Mouse (Mus musculus): ENCODE measurements around the gene Brd4. TPM values are rescaled to one million over a fixed set of nuclear protein-coding genes. Genes with fewer than 3 reads are reported as not detected.
A peak's percentile ranks its signal among the peaks of the same experiment; 100 is the strongest.

Gene Brd4
- polyA plus RNA-seq, 1 experiment from 2014 or later = 103 TPM

DNA sequence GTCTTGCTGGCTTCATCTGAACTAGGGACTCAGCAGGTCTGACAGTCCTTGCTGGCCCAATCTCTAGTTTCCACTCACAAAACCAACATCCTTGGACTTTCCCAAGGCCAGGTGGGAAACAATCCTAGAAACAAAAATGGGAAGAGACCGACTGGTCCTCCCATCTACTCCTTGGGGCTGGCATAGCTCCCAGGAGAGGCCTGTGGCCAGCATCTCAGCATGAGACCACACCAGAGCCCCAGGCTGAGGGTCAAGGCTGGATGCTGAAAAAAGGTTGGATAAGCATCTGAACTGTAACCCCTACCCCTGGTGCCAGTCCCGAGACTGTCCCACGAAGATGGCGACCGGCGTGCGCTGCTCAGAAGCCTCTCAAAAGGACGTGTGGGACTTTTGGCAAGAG lies 28.3 kb upstream of the Brd4 start:
- Histone ChIP-seq H3K4me3 (replicated peaks) (no peak overlapping the region), H3K4me2 (no peak overlapping the region), H3K27me3 (no peaks in the 10 kb centered on the region), H3K36me3 (replicated peaks) (peaks cover 100% of the 10 kb centered on the region), H3K9me3 (no peaks in the 10 kb centered on the region), H3K9ac (no peak overlapping the region), H3K27ac (no peak overlapping the region), H3K4me1 (no peaks in the 10 kb centered on the region)
- 94% methylated on average over 8 of the region's 8 CpGs for WGBS
- no peak for ATAC-seq (ENCODE audit: low FRiP score)

DNA sequence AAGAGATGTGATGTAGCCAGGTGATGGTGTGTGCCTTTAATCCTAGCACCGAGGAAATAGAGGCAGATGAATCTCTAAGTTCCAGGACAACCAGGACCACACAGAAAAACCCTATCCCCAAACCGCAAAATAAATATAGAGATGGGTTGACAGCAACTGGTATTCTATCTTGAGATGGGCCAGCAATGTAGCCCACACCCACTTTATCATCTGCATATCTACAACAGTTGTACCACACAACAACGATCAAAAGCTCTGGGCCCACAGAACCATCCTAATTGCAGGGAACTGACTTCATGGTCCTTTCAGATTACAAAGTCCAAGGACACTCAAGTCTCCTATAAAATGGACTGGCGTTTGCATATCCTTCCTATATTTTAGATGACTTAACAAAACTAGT lies 23.4 kb upstream of the Brd4 start:
- no peak overlapping the region for H3K27ac ChIP-seq
- no peak overlapping the region for H3K4me3 ChIP-seq (replicated peaks)
- H3K9me3 ChIP-seq = no peaks in the 10 kb centered on the region
- H3K36me3 ChIP-seq (replicated peaks) = peaks cover 99% of the 10 kb centered on the region
- H3K9ac ChIP-seq = no peak overlapping the region
- no peak overlapping the region for H3K4me2 ChIP-seq
- no peaks in the 10 kb centered on the region for H3K4me1 ChIP-seq
- 93% methylated on average over 4 of the region's 4 CpGs for WGBS
- no peaks in the 10 kb centered on the region for H3K27me3 ChIP-seq
- no peak for ATAC-seq (ENCODE audit: low FRiP score)

DNA sequence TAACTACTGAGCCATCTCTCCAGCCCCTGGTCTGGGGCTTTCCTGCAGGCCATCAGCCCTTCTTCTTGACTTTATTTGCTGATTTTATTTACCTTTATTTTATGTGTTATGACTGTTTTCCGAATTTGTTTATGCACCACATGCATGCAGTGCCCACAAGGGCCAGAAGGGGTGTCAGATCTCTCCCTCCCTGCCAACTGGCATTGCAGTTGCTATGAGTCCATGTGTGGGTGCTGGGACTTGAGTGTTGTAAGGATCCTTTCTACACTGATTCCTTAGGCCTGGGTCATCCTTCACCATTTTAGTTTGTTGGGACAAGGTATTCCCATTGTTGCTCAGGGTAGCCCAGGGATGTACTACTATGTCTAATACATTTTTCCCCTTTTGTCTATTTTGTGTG lies 13.6 kb upstream of the Brd4 start:
- Histone ChIP-seq H3K36me3 (replicated peaks) (peaks cover 4% of the 10 kb centered on the region; the same call in 1 of the 2 replicates), H3K27me3 (no peaks in the 10 kb centered on the region), H3K4me3 (replicated peaks) (no peak overlapping the region), H3K4me1 (no peaks in the 10 kb centered on the region), H3K27ac (no peak overlapping the region), H3K9me3 (no peaks in the 10 kb centered on the region), H3K4me2 (no peak overlapping the region), H3K9ac (no peak overlapping the region)
- ATAC-seq (ENCODE audit: low FRiP score) = no peak
- 80% methylated on average over 1 of the region's 1 CpGs for WGBS

DNA sequence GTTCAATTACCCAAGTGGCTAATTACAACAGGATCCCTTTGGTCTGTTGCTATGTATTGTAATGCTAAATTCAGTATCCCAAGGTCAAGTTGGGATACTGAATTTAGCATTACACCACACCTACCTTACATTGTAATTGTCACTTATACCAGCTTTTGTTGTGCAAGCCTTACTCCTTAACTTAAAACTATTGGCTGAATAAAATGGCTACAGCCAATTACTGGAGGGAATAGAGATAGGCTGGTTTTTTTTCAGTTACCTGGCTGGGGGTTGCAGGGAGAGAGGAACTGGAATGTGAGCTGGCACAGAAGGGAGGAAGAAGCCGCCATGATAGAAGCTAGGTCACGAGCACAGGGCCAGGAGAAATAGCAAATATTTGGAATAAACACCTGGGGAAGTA lies 11.4 kb upstream of the Brd4 start:
- H3K27ac ChIP-seq = no peak overlapping the region
- 86% methylated on average over 2 of the region's 2 CpGs for WGBS

DNA sequence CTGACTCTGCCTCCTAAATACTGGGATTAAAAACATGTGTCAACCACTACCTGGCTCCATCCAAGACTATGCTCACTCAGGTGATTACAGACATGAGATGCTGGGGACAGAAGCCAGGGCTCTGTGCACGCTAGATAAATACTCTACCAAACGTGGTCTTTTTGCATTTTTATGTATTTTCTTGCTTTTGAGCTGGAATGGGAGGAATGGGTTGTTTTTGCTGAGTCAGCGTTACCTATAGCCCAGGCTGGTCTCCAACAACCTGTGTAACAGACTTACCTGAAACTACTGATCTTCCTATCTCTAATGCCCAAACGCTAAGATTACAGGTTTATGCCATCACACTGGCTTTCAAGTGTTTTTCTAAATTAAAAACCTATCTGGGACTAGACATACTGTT lies 10.6 kb upstream of the Brd4 start:
- Histone ChIP-seq H3K36me3 (replicated peaks) (no peaks in the 10 kb centered on the region), H3K4me1 (no peaks in the 10 kb centered on the region), H3K27me3 (no peaks in the 10 kb centered on the region), H3K4me3 (replicated peaks) (no peak overlapping the region), H3K9me3 (no peaks in the 10 kb centered on the region), H3K4me2 (no peak overlapping the region), H3K9ac (no peak overlapping the region), H3K27ac (no peak overlapping the region)
- no peak for ATAC-seq (ENCODE audit: low FRiP score)
- 88% methylated on average over 4 of the region's 4 CpGs for WGBS

More for the DNA sequence above, 11.4 kb upstream of the Brd4 start:
- H3K27me3 ChIP-seq = no peaks in the 10 kb centered on the region
- H3K9me3 ChIP-seq = no peaks in the 10 kb centered on the region
- no peaks in the 10 kb centered on the region for H3K4me1 ChIP-seq
- no peaks in the 10 kb centered on the region for H3K36me3 ChIP-seq (replicated peaks)
- H3K4me3 ChIP-seq (replicated peaks) = no peak overlapping the region
- no peak overlapping the region for H3K9ac ChIP-seq
- no peak overlapping the region for H3K4me2 ChIP-seq
- no peak for ATAC-seq (ENCODE audit: low FRiP score)

DNA sequence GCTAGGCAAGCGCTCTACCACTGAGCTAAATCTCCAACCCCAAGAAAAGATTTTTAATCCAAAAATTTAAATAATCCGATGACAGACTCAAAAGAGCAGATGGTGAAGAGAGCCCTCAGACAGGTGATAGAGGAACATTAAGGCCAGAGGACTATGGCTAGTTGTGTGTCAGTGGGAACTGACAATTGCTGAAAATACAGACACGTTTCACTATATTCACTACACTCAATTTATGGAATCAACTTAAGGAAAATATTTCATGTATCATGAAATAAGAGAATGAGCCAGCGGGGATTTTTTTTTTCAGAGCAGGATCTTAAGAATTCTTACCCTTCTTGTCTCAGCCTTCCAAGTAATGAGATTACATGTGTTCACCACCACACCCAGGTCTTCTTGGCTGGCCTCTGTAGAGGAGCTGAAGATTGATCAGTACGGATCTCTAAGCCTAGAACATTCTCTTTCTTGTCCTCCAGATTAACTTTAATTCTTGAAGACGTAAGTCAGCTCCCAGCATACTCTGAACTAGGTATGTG lies 682 bp upstream of the Brd4 start:
- peaks cover 36% of the 10 kb centered on the region for H3K4me1 ChIP-seq
- peak overlapping the region; percentile 98 for H3K9ac ChIP-seq
- peak overlapping the region; percentile 100 for H3K27ac ChIP-seq
- H3K9me3 ChIP-seq = no peaks in the 10 kb centered on the region
- peak overlapping the region; percentile 98 for H3K4me3 ChIP-seq (replicated peaks)
- no peak for ATAC-seq (ENCODE audit: low FRiP score)
- WGBS = 60% methylated on average over 6 of the region's 6 CpGs
- H3K27me3 ChIP-seq = no peaks in the 10 kb centered on the region
- no peaks in the 10 kb centered on the region for H3K36me3 ChIP-seq (replicated peaks)
- H3K4me2 ChIP-seq = peak overlapping the region; percentile 91

DNA sequence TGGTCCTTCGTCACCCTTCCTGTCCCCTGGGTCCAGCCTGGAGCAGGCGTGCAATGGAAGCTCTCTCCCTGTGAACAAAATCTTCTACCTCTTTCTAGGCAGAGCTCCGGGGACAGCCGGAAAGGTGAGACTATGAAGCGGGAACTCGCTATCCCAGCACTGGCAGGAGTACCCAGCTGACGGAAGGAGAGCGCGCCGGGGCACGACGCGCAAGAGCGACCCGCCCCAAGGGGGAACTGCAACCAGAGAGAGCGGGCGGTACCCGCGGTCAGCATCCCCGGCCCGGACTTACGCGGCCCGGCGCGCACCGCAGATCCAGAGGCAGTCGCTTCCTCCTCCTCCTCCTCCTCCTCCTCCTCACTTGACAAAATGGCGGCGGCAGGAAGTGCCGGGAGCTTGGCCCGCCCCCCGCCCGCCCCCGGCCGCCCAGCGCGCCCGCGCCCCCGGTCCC lies 726 bp downstream of the Brd4 start:
- peak; percentile 67 for ATAC-seq (ENCODE audit: low FRiP score)
- WGBS = under 1% methylated on average over 28 of the region's 41 CpGs
- Histone ChIP-seq H3K4me3 (replicated peaks) (peak overlapping the region; percentile 98), H3K9ac (peak overlapping the region; percentile 98), H3K27me3 (no peaks in the 10 kb centered on the region), H3K9me3 (no peaks in the 10 kb centered on the region), H3K36me3 (replicated peaks) (no peaks in the 10 kb centered on the region), H3K4me2 (peak overlapping the region; percentile 91), H3K4me1 (peaks cover 36% of the 10 kb centered on the region), H3K27ac (peak overlapping the region; percentile 100)

DNA sequence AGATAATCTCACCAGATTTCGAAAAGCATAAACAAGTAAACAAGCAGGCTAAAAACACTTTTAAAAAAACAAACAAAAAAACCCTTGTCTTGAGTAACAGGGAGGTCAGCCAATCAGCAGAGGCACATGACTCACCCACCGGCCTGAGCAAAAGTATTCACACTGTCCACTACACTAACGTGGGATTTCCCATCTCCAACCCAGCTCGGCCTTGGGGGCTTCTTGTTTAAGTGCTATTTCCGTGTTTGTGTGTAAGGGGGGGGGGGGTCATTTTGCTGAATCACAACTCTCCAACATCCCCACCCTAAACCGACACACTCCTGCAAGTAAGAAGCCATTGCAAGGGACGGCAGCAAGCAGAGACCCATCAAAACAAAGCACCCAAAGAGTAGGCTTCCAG lies 1.2 kb downstream of the Brd4 start:
- Histone ChIP-seq H3K36me3 (replicated peaks) (no peaks in the 10 kb centered on the region), H3K4me1 (peaks cover 36% of the 10 kb centered on the region), H3K9ac (peak overlapping the region; percentile 98), H3K27me3 (no peaks in the 10 kb centered on the region), H3K4me3 (replicated peaks) (peak overlapping the region; percentile 98), H3K9me3 (no peaks in the 10 kb centered on the region), H3K4me2 (peak overlapping the region; percentile 91), H3K27ac (peak overlapping the region; percentile 100)
- no peak for ATAC-seq (ENCODE audit: low FRiP score)
- 9% methylated on average over 7 of the region's 7 CpGs for WGBS

DNA sequence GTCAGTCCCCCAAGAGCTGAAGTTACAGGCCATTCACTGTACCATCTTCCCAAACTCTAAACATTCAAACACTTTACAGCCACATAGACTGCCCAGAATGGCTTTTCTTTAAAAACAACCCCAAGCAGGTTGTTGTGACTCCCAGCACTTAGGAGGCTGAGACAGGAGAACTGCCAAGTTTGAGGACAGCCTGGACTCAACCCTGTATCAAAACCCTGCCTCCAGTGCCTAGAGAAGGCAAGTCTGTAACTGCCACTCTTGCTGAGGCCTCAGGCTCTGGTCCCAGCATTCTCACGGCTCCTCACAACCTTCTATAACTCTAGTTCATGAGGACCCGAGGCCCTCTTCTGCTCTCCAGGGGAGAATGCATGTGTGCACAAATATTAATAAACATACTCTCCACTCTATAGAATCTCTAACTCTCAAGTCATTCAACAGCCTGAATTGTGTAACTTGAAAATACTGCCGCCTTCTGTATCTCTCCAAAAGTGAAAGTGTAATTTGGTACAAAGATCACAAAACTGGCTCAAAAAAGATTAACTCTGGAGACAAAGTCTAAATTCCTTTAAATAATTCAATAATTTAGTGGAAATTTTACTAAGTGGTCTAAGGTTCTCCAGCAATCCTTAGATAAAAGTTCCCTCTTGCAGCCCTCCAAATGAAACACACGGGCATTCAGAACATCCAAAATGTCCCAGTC lies 2.8 kb downstream of the Brd4 start:
- Histone ChIP-seq H3K9me3 (no peaks in the 10 kb centered on the region), H3K9ac (no peak overlapping the region), H3K4me3 (replicated peaks) (no peak overlapping the region), H3K27me3 (no peaks in the 10 kb centered on the region), H3K4me2 (no peak overlapping the region), H3K4me1 (peaks cover 31% of the 10 kb centered on the region), H3K36me3 (replicated peaks) (no peaks in the 10 kb centered on the region), H3K27ac (no peak overlapping the region)
- ATAC-seq (ENCODE audit: low FRiP score) = no peak
- 86% methylated on average over 4 of the region's 4 CpGs for WGBS

DNA sequence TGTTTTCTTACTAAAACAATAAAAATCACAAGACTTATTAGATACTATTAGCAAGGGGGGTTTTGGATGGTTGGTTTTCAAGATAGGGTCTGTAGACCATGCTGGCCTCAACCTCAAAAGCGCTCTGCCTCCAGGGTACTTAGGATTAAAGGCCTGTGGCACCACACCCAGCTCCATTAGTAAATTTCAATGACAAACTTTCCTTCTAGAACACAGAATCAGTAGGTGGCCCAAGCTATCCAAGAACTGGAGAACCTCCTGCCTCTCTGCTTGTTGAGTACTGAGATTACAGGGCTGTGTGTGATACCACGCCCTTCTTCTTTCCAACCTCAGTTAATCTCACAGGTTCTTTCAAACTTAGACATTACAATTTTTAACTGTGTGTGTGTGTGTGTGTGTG lies 3.4 kb downstream of the Brd4 start:
- no peaks in the 10 kb centered on the region for H3K9me3 ChIP-seq
- H3K27ac ChIP-seq = no peak overlapping the region
- H3K36me3 ChIP-seq (replicated peaks) = no peaks in the 10 kb centered on the region
- no peaks in the 10 kb centered on the region for H3K27me3 ChIP-seq
- H3K4me1 ChIP-seq = peaks cover 30% of the 10 kb centered on the region
- ATAC-seq (ENCODE audit: low FRiP score) = no peak
- no peak overlapping the region; the same call in 1 of the 2 replicates for H3K4me2 ChIP-seq
- no peak overlapping the region for H3K4me3 ChIP-seq (replicated peaks)
- H3K9ac ChIP-seq = no peak overlapping the region
- 98% methylated on average over 2 of the region's 2 CpGs for WGBS

DNA sequence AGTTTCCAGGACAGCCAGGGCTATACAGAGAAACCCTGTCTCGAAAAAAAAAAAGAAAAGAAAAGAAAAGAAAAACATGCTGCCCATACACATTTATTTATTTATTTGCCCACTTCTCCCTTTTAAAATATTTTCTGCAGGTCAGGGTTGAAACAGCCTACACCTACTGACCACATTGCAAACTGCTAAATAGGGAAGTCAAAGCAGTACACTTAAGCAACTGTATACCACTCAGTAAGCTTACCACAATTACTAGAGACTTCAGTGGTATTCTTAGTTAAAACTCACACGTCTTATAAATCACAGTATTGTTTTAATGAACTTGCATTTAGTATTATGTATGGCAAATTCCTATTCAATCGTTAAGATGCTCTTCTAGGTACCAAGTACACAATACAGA lies 3.9 kb downstream of the Brd4 start:
- H3K9ac ChIP-seq = no peak overlapping the region
- H3K4me1 ChIP-seq = peaks cover 30% of the 10 kb centered on the region
- no peak overlapping the region for H3K4me2 ChIP-seq
- no peaks in the 10 kb centered on the region for H3K36me3 ChIP-seq (replicated peaks)
- ATAC-seq (ENCODE audit: low FRiP score) = no peak
- no peaks in the 10 kb centered on the region for H3K9me3 ChIP-seq
- 87% methylated on average over 3 of the region's 3 CpGs for WGBS
- H3K27ac ChIP-seq = no peak overlapping the region
- H3K4me3 ChIP-seq (replicated peaks) = no peak overlapping the region
- no peaks in the 10 kb centered on the region for H3K27me3 ChIP-seq

DNA sequence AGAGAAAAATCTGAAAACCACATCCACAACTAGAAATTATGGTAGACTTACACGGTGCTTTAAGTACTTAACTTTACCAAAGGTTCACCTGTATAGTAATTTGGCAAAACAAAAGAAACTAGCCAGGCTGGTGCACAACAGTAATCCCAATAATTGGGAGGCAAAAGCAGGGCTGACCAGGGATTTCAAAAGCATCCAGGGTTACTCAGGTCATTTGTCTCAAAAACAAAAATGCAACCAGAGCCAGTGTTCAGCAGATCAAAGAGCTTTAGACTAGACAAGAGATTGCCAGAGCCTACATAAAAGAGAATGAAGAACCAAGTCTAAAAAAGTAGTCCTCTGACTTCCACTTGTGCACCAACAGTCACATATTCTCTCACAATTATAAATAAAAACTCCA lies 7.3 kb downstream of the Brd4 start:
- no peak for ATAC-seq (ENCODE audit: low FRiP score)
- 64% methylated on average over 1 of the region's 1 CpGs for WGBS

DNA sequence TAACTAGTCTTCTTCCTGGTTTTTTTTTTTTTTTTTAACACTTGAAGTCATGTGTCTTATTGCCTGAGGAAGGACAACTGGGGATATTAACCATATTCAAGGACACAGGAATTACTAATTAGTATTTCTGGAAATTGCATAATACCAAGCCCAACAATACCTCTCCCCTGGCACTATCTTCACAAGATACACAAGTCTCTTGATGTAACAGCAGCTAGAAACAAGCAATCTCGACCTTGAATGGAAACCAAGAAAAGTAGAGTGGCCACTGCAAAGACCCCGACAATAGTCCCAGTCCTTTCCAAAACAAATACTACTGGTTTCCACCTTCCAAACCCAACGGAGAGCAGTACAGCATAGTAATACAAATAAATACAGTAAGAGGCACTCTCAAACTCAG lies 9.0 kb downstream of the Brd4 start:
- Histone ChIP-seq H3K27me3 (no peaks in the 10 kb centered on the region), H3K4me3 (replicated peaks) (no peak overlapping the region), H3K4me2 (no peak overlapping the region), H3K9ac (no peak overlapping the region), H3K9me3 (no peaks in the 10 kb centered on the region), H3K36me3 (replicated peaks) (no peaks in the 10 kb centered on the region), H3K27ac (no peak overlapping the region), H3K4me1 (no peaks in the 10 kb centered on the region)
- ATAC-seq (ENCODE audit: low FRiP score) = no peak
- 86% methylated on average over 3 of the region's 3 CpGs for WGBS

More for the DNA sequence above, 7.3 kb downstream of the Brd4 start:
- H3K4me1 ChIP-seq = peaks cover 11% of the 10 kb centered on the region
- H3K4me3 ChIP-seq (replicated peaks) = no peak overlapping the region
- H3K27me3 ChIP-seq = no peaks in the 10 kb centered on the region
- no peaks in the 10 kb centered on the region for H3K9me3 ChIP-seq
- H3K27ac ChIP-seq = no peak overlapping the region
- no peaks in the 10 kb centered on the region for H3K36me3 ChIP-seq (replicated peaks)
- no peak overlapping the region for H3K9ac ChIP-seq
- no peak overlapping the region for H3K4me2 ChIP-seq

Measured in forebrain, embryonic 12.5 days (tissue).